Mouse (Mus musculus): Measurements from ENCODE around the gene Cdkal1. TPM values are rescaled to one million over a fixed set of nuclear protein-coding genes. Genes with fewer than 3 reads are reported as not detected.

Cdkal1 gene
- 33.9 and 35.2 TPM in 2 replicates for polyA plus RNA-seq (2014; fragmentation: Nextera tagmentation; extraction: Ambion mirVana)

DNA sequence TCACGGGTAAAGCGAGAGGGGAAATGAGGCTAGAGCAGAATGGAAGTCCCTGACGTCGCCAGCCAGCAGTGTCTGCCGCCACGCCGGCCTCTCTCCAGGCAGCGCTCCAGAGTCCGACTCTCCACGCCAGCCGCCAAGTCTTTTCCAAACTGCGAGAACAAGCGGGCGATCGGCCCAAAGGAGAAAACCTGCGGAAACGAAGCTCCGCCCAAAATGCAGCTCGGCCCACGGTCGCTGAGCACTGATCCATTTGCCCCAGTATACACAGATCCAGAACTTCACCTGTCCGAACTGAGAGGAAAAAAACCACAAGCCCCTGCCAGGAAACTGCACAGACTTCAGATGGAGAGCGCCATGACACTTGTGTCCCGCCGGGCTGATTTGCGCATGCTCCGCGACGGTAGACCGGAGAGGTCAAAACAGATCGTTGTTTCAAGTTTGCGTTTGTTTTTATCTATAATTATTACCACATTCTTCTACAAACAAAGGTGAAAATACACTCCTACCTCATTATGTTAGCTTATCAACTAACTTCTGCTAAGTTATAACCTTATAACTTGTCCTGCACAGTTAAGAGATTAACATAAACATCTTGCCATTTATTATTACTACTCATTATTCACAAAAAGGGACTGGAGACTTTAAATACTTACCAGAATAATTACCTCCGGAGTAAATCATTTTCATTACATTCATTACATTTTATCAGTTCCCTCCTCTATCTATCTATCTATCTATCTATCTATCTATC is at the start of gene Cdkal1:
Gene Cdkal1, minus strand, starts transcription at position 394 of the 751 bp plus-strand sequence.
- H3K27ac ChIP-seq (ENCODE audit: low read depth): peak within 1 kb of the TSS; percentile 81
- H3K4me3 ChIP-seq (ENCODE audit: low read depth, low read length): peak within 1 kb of the TSS; percentile 98
- peaks cover 6% of the 10 kb centered on the region; the same call in 1 of the 2 replicates for H3K36me3 ChIP-seq (ENCODE audit: control insufficient read depth, insufficient read depth, low read length)
- ATAC-seq (replicated peaks; ENCODE audit: low FRiP score, low TSS enrichment, low read depth) (peak; percentile 91), DNase-seq (ENCODE audit: low spot score) (peak; percentile 93)
- no peaks in the 10 kb centered on the region for H3K27me3 ChIP-seq (replicated peaks; ENCODE audit: control insufficient read depth, insufficient read depth, low read length)
- H3K4me2 ChIP-seq (ENCODE audit: low read length): peak within 1 kb of the TSS; percentile 61
- whole genome bisulfite sequencing: under 1% methylated on average over 33 of the region's 33 CpGs
- H3K4me1 ChIP-seq (replicated peaks; ENCODE audit: control insufficient read depth, insufficient read depth, low read length): peaks cover 13% of the 10 kb centered on the region; the same call in 1 of the 2 replicates
- H3K9ac ChIP-seq (ENCODE audit: low read length): peak within 1 kb of the TSS; percentile 89
- H3K9me3 ChIP-seq (ENCODE audit: control insufficient read depth, low read length): no peaks in the 10 kb centered on the region

DNA sequence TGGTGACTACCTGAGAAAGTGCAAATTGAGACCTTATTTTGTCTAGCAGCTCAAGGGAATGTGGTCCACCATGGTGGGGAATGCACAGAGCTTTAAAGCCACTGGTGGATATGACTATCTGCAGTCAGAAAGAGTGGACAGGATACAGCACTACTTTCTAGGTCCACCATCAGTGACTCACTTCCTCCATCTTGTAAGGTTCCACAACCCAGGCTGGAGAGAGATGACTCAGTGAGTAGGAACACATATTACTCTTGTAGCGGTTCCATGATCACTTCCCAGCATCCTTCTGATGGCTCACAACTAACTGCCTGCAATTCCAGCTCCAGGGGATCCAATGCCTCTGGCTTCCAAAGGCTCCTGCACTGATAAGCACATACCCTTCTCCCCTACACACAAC is 47.9 kb upstream of the Cdkal1 start:
- H3K27ac ChIP-seq (ENCODE audit: low read depth): no peak overlapping the region
- no peaks in the 10 kb centered on the region for H3K27me3 ChIP-seq (replicated peaks; ENCODE audit: control insufficient read depth, insufficient read depth, low read length)
- WGBS: 96% methylated on average over 1 of the region's 1 CpGs
- ATAC-seq (replicated peaks; ENCODE audit: low FRiP score, low TSS enrichment, low read depth) (no peak), DNase-seq (ENCODE audit: low spot score) (no peak)
- peaks cover 28% of the 10 kb centered on the region for H3K36me3 ChIP-seq (ENCODE audit: control insufficient read depth, insufficient read depth, low read length)
- H3K4me2 ChIP-seq (ENCODE audit: low read length): no peak overlapping the region
- H3K9me3 ChIP-seq (ENCODE audit: control insufficient read depth, low read length): peaks cover 12% of the 10 kb centered on the region; the same call in 1 of the 2 replicates
- H3K4me1 ChIP-seq (replicated peaks; ENCODE audit: control insufficient read depth, insufficient read depth, low read length): no peaks in the 10 kb centered on the region
- no peak overlapping the region for H3K9ac ChIP-seq (ENCODE audit: low read length)
- no peak overlapping the region for H3K4me3 ChIP-seq (ENCODE audit: low read depth, low read length)

DNA sequence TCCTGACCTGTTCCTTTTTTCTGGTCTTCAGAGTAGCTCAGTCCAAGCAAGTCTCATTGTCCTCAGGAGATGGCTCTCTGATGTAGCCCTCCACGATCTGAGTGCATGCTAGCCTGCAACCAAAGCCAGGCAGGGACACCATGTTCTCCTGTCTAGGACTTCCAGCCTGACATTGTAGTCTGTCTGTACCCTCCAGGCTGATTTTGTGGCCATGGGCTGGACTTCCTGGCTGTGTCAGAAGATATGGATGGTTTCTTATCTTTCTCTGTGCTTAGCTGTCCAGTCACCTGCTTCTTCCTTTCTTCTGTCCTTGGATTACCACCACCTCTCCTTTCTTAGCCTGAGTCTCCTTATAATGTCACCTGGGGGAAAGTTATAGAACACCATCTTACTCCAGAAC is 47.2 kb upstream of the Cdkal1 start:
- no peak overlapping the region for H3K27ac ChIP-seq (ENCODE audit: low read depth)
- peaks cover 21% of the 10 kb centered on the region for H3K36me3 ChIP-seq (ENCODE audit: control insufficient read depth, insufficient read depth, low read length)
- ATAC-seq (replicated peaks; ENCODE audit: low FRiP score, low TSS enrichment, low read depth): no peak
- H3K9ac ChIP-seq (ENCODE audit: low read length): no peak overlapping the region
- H3K4me2 ChIP-seq (ENCODE audit: low read length): no peak overlapping the region
- 90% methylated on average over 1 of the region's 1 CpGs for WGBS
- H3K4me1 ChIP-seq (replicated peaks; ENCODE audit: control insufficient read depth, insufficient read depth, low read length): no peaks in the 10 kb centered on the region
- DNase-seq (ENCODE audit: low spot score): no peak
- no peaks in the 10 kb centered on the region for H3K27me3 ChIP-seq (replicated peaks; ENCODE audit: control insufficient read depth, insufficient read depth, low read length)
- peaks cover 12% of the 10 kb centered on the region; the same call in 1 of the 2 replicates for H3K9me3 ChIP-seq (ENCODE audit: control insufficient read depth, low read length)
- no peak overlapping the region for H3K4me3 ChIP-seq (ENCODE audit: low read depth, low read length)

DNA sequence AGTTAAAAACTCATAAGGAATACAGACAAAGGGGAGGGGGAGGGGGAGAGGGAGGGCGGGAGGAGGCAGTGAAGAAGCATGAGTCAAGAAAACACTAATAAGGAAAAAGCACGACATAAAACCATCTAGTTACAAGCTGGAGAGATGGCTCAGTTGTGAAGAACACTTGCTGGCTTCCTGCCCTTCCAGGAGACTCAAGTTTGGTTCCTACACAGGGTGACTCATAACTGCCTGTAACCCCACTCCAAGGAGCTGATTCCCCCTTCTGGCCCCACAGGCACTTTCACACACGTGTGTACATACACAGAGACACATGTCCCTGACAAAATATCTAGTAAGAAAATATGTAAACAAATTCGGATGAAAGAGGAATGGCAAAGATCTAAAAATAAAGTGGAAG is 46.2 kb upstream of the Cdkal1 start:
- WGBS: 67% methylated on average over 4 of the region's 4 CpGs
- H3K9ac ChIP-seq (ENCODE audit: low read length): no peak overlapping the region
- DNase-seq (ENCODE audit: low spot score): no peak

DNA sequence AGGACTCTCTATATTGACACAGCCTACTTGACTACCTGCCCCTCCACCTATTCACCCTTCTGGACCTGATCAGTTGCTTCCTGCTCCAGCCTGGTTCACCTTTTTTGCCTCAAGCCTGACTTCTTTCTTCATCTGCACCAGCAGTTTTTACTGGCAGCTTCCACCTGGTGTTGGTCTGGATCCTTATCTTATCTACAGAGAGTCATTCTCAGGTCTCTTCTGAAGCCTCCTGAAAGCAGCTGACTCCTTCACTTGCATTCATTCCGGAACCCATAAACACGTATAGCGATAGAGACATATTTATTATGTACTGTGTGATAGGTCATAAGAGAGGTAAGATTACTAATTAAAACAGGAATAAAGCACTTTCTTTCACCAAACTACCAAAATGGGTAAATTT is 11.3 kb upstream of the Cdkal1 start:
- H3K27ac ChIP-seq (ENCODE audit: low read depth): no peak overlapping the region
- H3K9me3 ChIP-seq (ENCODE audit: control insufficient read depth, low read length): no peaks in the 10 kb centered on the region
- DNase-seq (ENCODE audit: low spot score) (no peak), ATAC-seq (replicated peaks; ENCODE audit: low FRiP score, low TSS enrichment, low read depth) (no peak)
- no peak overlapping the region for H3K9ac ChIP-seq (ENCODE audit: low read length)
- H3K4me2 ChIP-seq (ENCODE audit: low read length): no peak overlapping the region
- no peaks in the 10 kb centered on the region for H3K36me3 ChIP-seq (ENCODE audit: control insufficient read depth, insufficient read depth, low read length)
- H3K4me1 ChIP-seq (replicated peaks; ENCODE audit: control insufficient read depth, insufficient read depth, low read length): no peaks in the 10 kb centered on the region
- WGBS: 89% methylated on average over 3 of the region's 3 CpGs
- H3K4me3 ChIP-seq (ENCODE audit: low read depth, low read length): no peak overlapping the region
- no peaks in the 10 kb centered on the region for H3K27me3 ChIP-seq (replicated peaks; ENCODE audit: control insufficient read depth, insufficient read depth, low read length)

More for the DNA sequence above, 46.2 kb upstream of the Cdkal1 start:
- H3K27me3 ChIP-seq (replicated peaks; ENCODE audit: control insufficient read depth, insufficient read depth, low read length): no peaks in the 10 kb centered on the region
- no peak overlapping the region for H3K4me2 ChIP-seq (ENCODE audit: low read length)
- H3K4me3 ChIP-seq (ENCODE audit: low read depth, low read length): no peak overlapping the region
- no peaks in the 10 kb centered on the region for H3K4me1 ChIP-seq (replicated peaks; ENCODE audit: control insufficient read depth, insufficient read depth, low read length)
- no peak for ATAC-seq (replicated peaks; ENCODE audit: low FRiP score, low TSS enrichment, low read depth)
- H3K27ac ChIP-seq (ENCODE audit: low read depth): no peak overlapping the region
- H3K36me3 ChIP-seq (ENCODE audit: control insufficient read depth, insufficient read depth, low read length): peaks cover 14% of the 10 kb centered on the region; the same call in 1 of the 2 replicates
- peaks cover 12% of the 10 kb centered on the region; the same call in 1 of the 2 replicates for H3K9me3 ChIP-seq (ENCODE audit: control insufficient read depth, low read length)

DNA sequence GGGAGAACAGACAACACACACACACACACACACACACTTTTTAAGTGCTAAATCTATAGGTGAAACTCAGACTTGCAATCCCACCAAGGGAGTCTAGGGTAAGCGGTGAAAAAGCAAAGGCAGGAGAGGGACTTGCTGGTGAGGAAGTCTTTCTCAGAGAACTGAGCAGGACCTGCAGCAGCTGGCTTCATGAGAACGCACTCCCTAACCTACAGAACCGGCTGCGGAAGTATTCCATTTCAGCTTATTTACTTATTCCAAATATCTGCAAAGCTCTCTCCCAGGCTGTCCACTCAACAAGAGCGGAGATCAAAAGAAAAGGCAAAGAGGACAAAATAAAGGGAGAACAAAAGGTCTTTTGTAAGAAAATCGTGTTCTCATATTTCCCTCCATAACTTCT is 8.9 kb upstream of the Cdkal1 start:
- H3K27ac ChIP-seq (ENCODE audit: low read depth): no peak overlapping the region
- no peak for ATAC-seq (replicated peaks; ENCODE audit: low FRiP score, low TSS enrichment, low read depth)

DNA sequence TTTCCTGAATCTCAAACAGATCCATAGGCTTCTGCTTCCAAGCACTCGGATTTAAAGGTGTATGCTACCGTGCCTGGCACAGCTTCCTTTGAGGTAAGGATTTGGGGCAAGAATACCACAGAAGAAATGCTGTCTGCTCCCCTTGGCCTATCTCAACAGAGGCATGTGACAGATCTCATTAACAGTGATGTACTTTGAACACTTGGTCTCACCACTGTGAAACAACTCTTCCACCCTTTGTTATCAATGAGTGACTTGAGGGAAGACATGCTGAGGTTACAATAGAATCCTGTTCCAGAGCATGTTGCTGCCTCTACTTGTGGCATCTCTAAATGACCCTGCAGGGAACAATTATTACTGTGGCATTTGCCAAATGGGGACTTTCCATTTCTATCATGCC is 4.6 kb upstream of the Cdkal1 start:
- 71% methylated on average over 2 of the region's 2 CpGs for WGBS
- no peaks in the 10 kb centered on the region for H3K36me3 ChIP-seq (ENCODE audit: control insufficient read depth, insufficient read depth, low read length)
- H3K9me3 ChIP-seq (ENCODE audit: control insufficient read depth, low read length): no peaks in the 10 kb centered on the region
- H3K4me2 ChIP-seq (ENCODE audit: low read length): no peak overlapping the region
- H3K27ac ChIP-seq (ENCODE audit: low read depth): no peak overlapping the region
- DNase-seq (ENCODE audit: low spot score) (no peak), ATAC-seq (replicated peaks; ENCODE audit: low FRiP score, low TSS enrichment, low read depth) (no peak)
- H3K4me3 ChIP-seq (ENCODE audit: low read depth, low read length): no peak overlapping the region
- H3K9ac ChIP-seq (ENCODE audit: low read length): no peak overlapping the region
- H3K4me1 ChIP-seq (replicated peaks; ENCODE audit: control insufficient read depth, insufficient read depth, low read length): no peaks in the 10 kb centered on the region
- H3K27me3 ChIP-seq (replicated peaks; ENCODE audit: control insufficient read depth, insufficient read depth, low read length): no peaks in the 10 kb centered on the region

More for the DNA sequence above, 8.9 kb upstream of the Cdkal1 start:
- no peak for DNase-seq (ENCODE audit: low spot score)
- Histone ChIP-seq H3K4me1 (replicated peaks; ENCODE audit: control insufficient read depth, insufficient read depth, low read length) (no peaks in the 10 kb centered on the region), H3K9ac (ENCODE audit: low read length) (no peak overlapping the region), H3K36me3 (ENCODE audit: control insufficient read depth, insufficient read depth, low read length) (no peaks in the 10 kb centered on the region), H3K27me3 (replicated peaks; ENCODE audit: control insufficient read depth, insufficient read depth, low read length) (no peaks in the 10 kb centered on the region), H3K9me3 (ENCODE audit: control insufficient read depth, low read length) (no peaks in the 10 kb centered on the region), H3K4me2 (ENCODE audit: low read length) (no peak overlapping the region), H3K4me3 (ENCODE audit: low read depth, low read length) (no peak overlapping the region)
- 67% methylated on average over 6 of the region's 6 CpGs for WGBS

DNA sequence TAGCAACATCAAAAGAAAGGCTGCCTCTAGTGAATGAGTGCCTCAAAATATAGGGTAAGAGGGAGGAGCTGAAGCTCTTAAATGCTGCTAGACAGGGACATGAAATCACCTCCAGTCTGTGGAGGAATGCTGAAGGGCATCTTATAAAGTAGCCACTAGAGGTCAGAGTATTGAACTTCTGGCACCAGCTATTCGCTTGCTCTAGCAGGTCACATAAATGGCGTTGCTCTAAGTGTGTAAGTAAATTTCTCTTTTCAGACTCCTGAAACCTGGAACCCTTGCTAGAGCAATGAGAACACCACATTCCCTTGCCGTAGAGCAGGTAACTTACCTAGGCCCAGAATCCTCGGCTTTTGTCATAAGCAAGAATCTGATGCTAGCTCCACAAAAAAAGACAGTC is 2.0 kb upstream of the Cdkal1 start:
- Histone ChIP-seq H3K4me3 (ENCODE audit: low read depth, low read length) (no peak overlapping the region), H3K36me3 (ENCODE audit: control insufficient read depth, insufficient read depth, low read length) (no peaks in the 10 kb centered on the region; the same call in 1 of the 2 replicates), H3K27ac (ENCODE audit: low read depth) (no peak overlapping the region), H3K9me3 (ENCODE audit: control insufficient read depth, low read length) (no peaks in the 10 kb centered on the region), H3K4me2 (ENCODE audit: low read length) (no peak overlapping the region), H3K27me3 (replicated peaks; ENCODE audit: control insufficient read depth, insufficient read depth, low read length) (no peaks in the 10 kb centered on the region), H3K9ac (ENCODE audit: low read length) (no peak overlapping the region), H3K4me1 (replicated peaks; ENCODE audit: control insufficient read depth, insufficient read depth, low read length) (peaks cover 13% of the 10 kb centered on the region; the same call in 1 of the 2 replicates)
- no peak for DNase-seq (ENCODE audit: low spot score)
- WGBS: 21% methylated on average over 4 of the region's 4 CpGs
- ATAC-seq (replicated peaks; ENCODE audit: low FRiP score, low TSS enrichment, low read depth): peak; percentile 26; the same call in 1 of the 2 replicates

Measured in intestine, embryonic 14.5 days (tissue).